In genomic region chr12:41221893-41222292, GRCm38 (mm10) we compare ENCODE assay signal across 18 mouse cellular contexts.
A peak's percentile ranks its signal among the peaks of the same experiment; 100 is the strongest.
DNase-seq lines count a peak whose midpoint lies in the region; TF ChIP-seq lines count a peak whose summit lies in the region.
"Had no signal": no experiment of that assay in that cellular context is flagged by ENCODE, and none has a peak within 500 bp of the region (broad histone marks: within the 10 kb centered on the region; RNA-seq: fewer than 3 reads in every experiment).

No protein-coding gene starts in this region.

- DNase-seq in cerebellum, postnatal 10 days = peak; percentile 16 to 18
- DNase-seq in cerebellum, adult 9-11 months = no peak
- no peak for DNase-seq in left cerebral cortex, adult 2 months (ENCODE audit: extremely low spot score in 1 of 2, low spot score in 2 of 2)
- DNase-seq in left cerebral cortex, postnatal 10 days (ENCODE audit: extremely low spot score in 1 of 2, low spot score in 2 of 2) = no peak
- peak; percentile 1 for DNase-seq in c-Kit-positive CD71-positive TER-119-negative erythroid progenitor cells, embryonic 14.5 days (ENCODE audit: low read depth)
- DNase-seq in spleen, postnatal 36 days (ENCODE audit: low spot score in 2 of 2) = no peak
- no peak for DNase-seq in adrenal gland, adult (ENCODE audit: inconsistent age in 2 of 2, low spot score in 1 of 2)
- DNase-seq: adrenal gland, postnatal 10 days; cerebellum, adult 11-12 months; kidney, adult 18-20 months; layer of hippocampus, adult 9-11 months; midbrain, embryonic 14.5 days had no signal

- no peaks in the 10 kb centered on the region for H3K9me3 ChIP-seq in E14TG2a.4 (ENCODE audit: low read length)
- H3K9me3 ChIP-seq: heart, embryonic 10.5 days; hindbrain, embryonic 10.5 days; limb, embryonic 10.5 days; neural tube, embryonic 12.5 days had no signal

- no peaks in the 10 kb centered on the region for H3K27me3 ChIP-seq in E14TG2a.4 (ENCODE audit: insufficient read depth, low read length)
- H3K27me3 ChIP-seq: neural tube, embryonic 12.5 days had no signal

- no peak overlapping the region for H3K27ac ChIP-seq in left cerebral cortex, adult 2 months
- H3K27ac ChIP-seq: heart, embryonic 10.5 days; hindbrain, embryonic 10.5 days; limb, embryonic 10.5 days; neural tube, embryonic 12.5 days had no signal

- H3K36me3 ChIP-seq in E14TG2a.4 (ENCODE audit: insufficient read depth, low read length) = no peaks in the 10 kb centered on the region
- H3K36me3 ChIP-seq: heart, embryonic 10.5 days; hindbrain, embryonic 10.5 days; limb, embryonic 10.5 days; neural tube, embryonic 12.5 days had no signal

- H3K4me1 ChIP-seq in E14TG2a.4 (replicated peaks; ENCODE audit: low read depth, low read length) = no peaks in the 10 kb centered on the region
- H3K4me1 ChIP-seq: heart, embryonic 10.5 days; hindbrain, embryonic 10.5 days; neural tube, embryonic 12.5 days had no signal

- H3K4me3 ChIP-seq in left cerebral cortex, adult 2 months = no peak overlapping the region
- no peak overlapping the region for H3K4me3 ChIP-seq in E14TG2a.4 (replicated peaks; ENCODE audit: low read length)
- H3K4me3 ChIP-seq: erythroblast, embryonic 14.5 days; heart, embryonic 10.5 days; hindbrain, embryonic 10.5 days; limb, embryonic 10.5 days; neural tube, embryonic 12.5 days had no signal

- TF ChIP-seq CTCF in left cerebral cortex, adult 2 months (IDR thresholded peaks at IDR 0.05) = peak; percentile 39
- peak; percentile 22; the same call in 1 of the 2 replicates for TF ChIP-seq CTCF in E14TG2a.4 (conservative IDR thresholded peaks at IDR 0.05; ENCODE audit: low read length)

- intact Hi-C loops in left cerebral cortex, adult 2 months (cut with DNase I) = no loop called here
- intact Hi-C loops in left cerebral cortex, postnatal 10 days (cut with DNase I) = no loop called here

Comparison
In these comparisons a context has a peak if more than half of its experiments do, and no peak if none do; other contexts are left out.
1. DNase-seq: peak in cerebellum, postnatal 10 days (2 of 2) and c-Kit-positive CD71-positive TER-119-negative erythroid progenitor cells, embryonic 14.5 days (single experiment); none in cerebellum, adult 9-11 months (single experiment), left cerebral cortex, adult 2 months (0 of 2), left cerebral cortex, postnatal 10 days (0 of 2), spleen, postnatal 36 days (0 of 2) and adrenal gland, adult (0 of 2).